Mouse (Mus musculus): Measurements from ENCODE around the gene Scgb3a1. TPM values are rescaled to one million over a fixed set of nuclear protein-coding genes. Genes with fewer than 3 reads are reported as not detected.

Gene Scgb3a1
- polyA plus RNA-seq, 1 experiment, result not detected

DNA sequence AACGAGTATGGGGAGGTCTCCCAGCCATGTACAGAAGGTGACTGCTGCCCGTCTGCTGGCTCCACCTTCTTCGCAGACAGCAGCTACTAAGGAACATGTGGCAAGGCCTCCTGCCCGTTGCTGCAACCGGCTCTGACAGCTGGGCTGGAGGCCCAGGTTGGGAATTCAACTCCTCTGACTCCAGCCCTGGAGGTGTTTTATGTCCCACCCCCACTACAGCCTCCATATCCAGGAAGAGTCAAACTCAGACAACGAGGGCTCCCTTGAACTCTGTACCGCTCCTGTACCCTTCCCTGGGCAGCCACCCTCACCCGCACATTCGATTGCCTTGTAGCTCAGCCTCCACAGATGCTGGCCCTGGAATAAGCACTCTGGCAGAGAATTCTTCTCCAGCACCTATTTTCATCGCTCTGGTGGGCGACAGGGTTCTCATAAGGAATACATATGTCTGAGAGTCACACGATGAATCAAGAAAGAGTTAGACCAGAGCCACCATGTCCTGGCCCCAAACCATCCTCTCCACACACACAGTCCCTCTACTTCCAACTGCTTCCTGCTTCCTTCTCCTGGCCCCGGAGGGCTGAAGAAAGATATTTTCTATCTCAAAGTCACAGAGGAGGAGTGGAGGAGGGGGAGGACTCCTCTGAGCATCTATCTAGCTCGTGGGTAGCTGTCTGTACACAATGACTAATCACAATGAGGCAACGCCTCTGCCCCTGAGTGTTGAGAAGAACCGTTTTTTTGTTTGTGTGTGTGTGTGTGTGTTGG is 12.2 kb upstream of the Scgb3a1 start:
- H3K27ac ChIP-seq (ENCODE audit: insufficient read depth, low read depth, low read length), result no peak overlapping the region
- no peak for DNase-seq
- peaks cover 5% of the 10 kb centered on the region; the same call in 1 of the 2 replicates for H3K4me1 ChIP-seq (ENCODE audit: control insufficient read depth, insufficient read depth, low read length)
- no peak overlapping the region for H3K4me3 ChIP-seq (ENCODE audit: insufficient read depth, low read depth, low read length)
- 50% methylated on average over 16 of the region's 16 CpGs for WGBS
- TF ChIP-seq POLR2A (IDR thresholded peaks at IDR 0.05; ENCODE audit: low read depth, low read length), result no peak
- no peak for TF ChIP-seq CTCF (conservative IDR thresholded peaks at IDR 0.05; ENCODE audit: insufficient read depth, insufficient read length, low read depth, low read length)
- no peaks in the 10 kb centered on the region for H3K36me3 ChIP-seq (ENCODE audit: control insufficient read depth, insufficient read depth, low read length)
- H3K27me3 ChIP-seq (replicated peaks; ENCODE audit: control insufficient read depth, insufficient read depth, low read length), result no peaks in the 10 kb centered on the region

DNA sequence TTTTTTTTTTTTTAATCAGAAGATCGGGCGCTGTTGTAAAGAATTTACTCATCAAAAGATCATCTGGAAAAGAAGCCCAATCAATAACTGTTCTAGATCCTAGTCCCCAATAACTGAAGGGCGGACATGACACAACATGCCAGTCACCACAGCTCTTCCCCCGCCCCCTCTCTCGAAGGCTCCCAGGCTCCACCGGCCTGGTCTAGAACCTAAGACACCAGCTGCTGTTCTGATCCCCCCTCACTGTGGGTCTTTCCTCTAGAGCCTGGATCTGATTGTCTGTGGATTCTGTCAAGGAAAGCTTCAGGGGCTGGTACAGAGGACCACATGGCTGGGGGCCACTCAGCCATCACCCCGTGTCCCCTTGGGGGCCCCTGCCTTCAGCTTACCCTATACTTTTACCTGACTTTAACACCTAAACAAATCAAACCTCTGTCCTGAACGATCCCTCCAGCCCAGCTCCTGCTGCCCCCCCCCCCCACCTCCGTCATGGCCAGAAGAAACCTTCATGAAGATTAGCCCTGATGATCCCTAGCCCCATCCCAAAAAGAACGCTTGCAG is 11.6 kb upstream of the Scgb3a1 start:
- Histone ChIP-seq H3K4me3 (ENCODE audit: insufficient read depth, low read depth, low read length) (no peak overlapping the region), H3K4me1 (ENCODE audit: control insufficient read depth, insufficient read depth, low read length) (peaks cover 5% of the 10 kb centered on the region; the same call in 1 of the 2 replicates), H3K27me3 (replicated peaks; ENCODE audit: control insufficient read depth, insufficient read depth, low read length) (no peaks in the 10 kb centered on the region), H3K27ac (ENCODE audit: insufficient read depth, low read depth, low read length) (no peak overlapping the region), H3K36me3 (ENCODE audit: control insufficient read depth, insufficient read depth, low read length) (no peaks in the 10 kb centered on the region)
- no peak for DNase-seq
- no peak for TF ChIP-seq CTCF (conservative IDR thresholded peaks at IDR 0.05; ENCODE audit: insufficient read depth, insufficient read length, low read depth, low read length)
- TF ChIP-seq POLR2A (IDR thresholded peaks at IDR 0.05; ENCODE audit: low read depth, low read length), result no peak
- 87% methylated on average over 10 of the region's 10 CpGs for WGBS

DNA sequence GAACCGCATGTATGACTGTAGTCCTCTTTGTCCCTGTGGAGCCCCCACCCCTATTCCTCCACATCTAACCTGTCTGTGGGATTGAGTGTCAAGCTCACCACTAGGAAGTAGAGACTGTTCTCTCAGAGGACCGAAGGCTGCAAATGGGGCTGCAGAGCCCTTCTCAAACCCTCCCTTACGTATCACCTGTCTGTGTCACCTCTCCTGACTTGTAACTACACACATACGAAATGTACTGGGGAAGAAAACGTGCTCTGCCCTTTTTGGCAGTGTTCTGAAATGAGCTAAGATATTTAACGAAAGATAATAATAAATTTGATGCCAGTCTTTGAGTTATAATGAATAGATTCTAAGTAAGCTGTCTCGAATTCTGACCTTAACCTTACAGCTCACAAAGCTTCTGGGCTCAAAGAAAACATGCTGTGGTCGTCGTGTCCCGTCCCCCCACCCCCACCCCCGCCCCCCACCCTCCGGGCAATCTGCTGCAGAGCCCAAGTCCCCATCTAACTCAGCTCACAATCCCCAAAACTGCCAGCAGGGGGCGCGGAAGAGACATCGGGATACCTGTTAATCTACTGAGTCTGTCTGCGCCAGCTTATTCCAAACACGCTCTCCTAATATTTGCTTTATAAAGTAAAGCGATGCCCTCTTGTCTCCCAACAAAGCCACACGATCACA is 10.9 kb upstream of the Scgb3a1 start:
- no peak for TF ChIP-seq POLR2A (IDR thresholded peaks at IDR 0.05; ENCODE audit: low read depth, low read length)
- TF ChIP-seq CTCF (conservative IDR thresholded peaks at IDR 0.05; ENCODE audit: insufficient read depth, insufficient read length, low read depth, low read length), result peak; percentile 73
- Histone ChIP-seq H3K4me1 (ENCODE audit: control insufficient read depth, insufficient read depth, low read length) (peaks cover 5% of the 10 kb centered on the region; the same call in 1 of the 2 replicates), H3K27me3 (replicated peaks; ENCODE audit: control insufficient read depth, insufficient read depth, low read length) (no peaks in the 10 kb centered on the region), H3K27ac (ENCODE audit: insufficient read depth, low read depth, low read length) (no peak overlapping the region), H3K36me3 (ENCODE audit: control insufficient read depth, insufficient read depth, low read length) (no peaks in the 10 kb centered on the region), H3K4me3 (ENCODE audit: insufficient read depth, low read depth, low read length) (no peak overlapping the region)
- 19% methylated on average over 19 of the region's 19 CpGs for WGBS
- DNase-seq, result peak; percentile 84

DNA sequence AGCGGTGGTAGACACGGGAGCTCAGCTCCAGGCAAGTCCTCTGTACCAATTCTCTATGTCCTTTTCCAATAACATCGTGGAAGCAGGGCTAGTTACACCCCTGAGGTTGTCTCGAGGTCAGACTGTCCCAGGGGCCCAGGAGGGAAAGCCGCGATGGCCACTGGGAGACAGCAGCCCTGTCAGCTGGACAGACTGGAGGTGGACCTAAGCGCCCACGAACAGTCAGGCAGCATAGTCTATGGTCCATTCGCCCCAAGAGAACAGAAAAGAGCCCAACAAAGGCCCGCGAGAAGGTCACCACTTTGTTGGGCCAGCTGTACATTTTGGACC is 10.4 kb upstream of the Scgb3a1 start:
- WGBS, result 40% methylated on average over 11 of the region's 11 CpGs
- peaks cover 5% of the 10 kb centered on the region; the same call in 1 of the 2 replicates for H3K4me1 ChIP-seq (ENCODE audit: control insufficient read depth, insufficient read depth, low read length)
- H3K27ac ChIP-seq (ENCODE audit: insufficient read depth, low read depth, low read length), result no peak overlapping the region
- H3K36me3 ChIP-seq (ENCODE audit: control insufficient read depth, insufficient read depth, low read length), result no peaks in the 10 kb centered on the region
- TF ChIP-seq POLR2A (IDR thresholded peaks at IDR 0.05; ENCODE audit: low read depth, low read length), result no peak
- TF ChIP-seq CTCF (conservative IDR thresholded peaks at IDR 0.05; ENCODE audit: insufficient read depth, insufficient read length, low read depth, low read length), result no peak
- H3K27me3 ChIP-seq (replicated peaks; ENCODE audit: control insufficient read depth, insufficient read depth, low read length), result no peaks in the 10 kb centered on the region
- H3K4me3 ChIP-seq (ENCODE audit: insufficient read depth, low read depth, low read length), result no peak overlapping the region
- no peak for DNase-seq

DNA sequence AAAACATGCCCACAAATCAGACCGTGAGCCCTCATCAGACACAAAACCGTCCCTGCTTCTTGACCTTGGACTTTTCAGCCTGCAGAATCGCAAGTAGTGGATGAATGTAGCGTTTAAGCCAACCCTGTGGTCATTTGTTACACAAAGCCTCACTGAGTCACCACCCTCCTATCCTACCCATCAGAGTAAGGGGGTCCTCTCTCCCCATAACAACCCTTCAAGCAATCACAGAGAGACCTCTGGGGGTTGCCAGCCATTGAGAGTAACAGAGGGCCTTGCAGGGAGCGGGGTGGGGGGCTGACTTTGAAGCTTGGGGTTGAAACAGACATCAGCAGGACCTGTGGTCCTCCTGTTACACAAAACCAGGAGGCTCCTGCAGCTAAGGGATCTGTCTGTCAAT is 8.8 kb upstream of the Scgb3a1 start:
- no peak for DNase-seq
- 94% methylated on average over 5 of the region's 5 CpGs for WGBS
- no peaks in the 10 kb centered on the region for H3K27me3 ChIP-seq (replicated peaks; ENCODE audit: control insufficient read depth, insufficient read depth, low read length)
- no peaks in the 10 kb centered on the region for H3K36me3 ChIP-seq (ENCODE audit: control insufficient read depth, insufficient read depth, low read length)
- no peak overlapping the region for H3K4me3 ChIP-seq (ENCODE audit: insufficient read depth, low read depth, low read length)
- H3K27ac ChIP-seq (ENCODE audit: insufficient read depth, low read depth, low read length), result no peak overlapping the region
- peaks cover 5% of the 10 kb centered on the region; the same call in 1 of the 2 replicates for H3K4me1 ChIP-seq (ENCODE audit: control insufficient read depth, insufficient read depth, low read length)
- TF ChIP-seq CTCF (conservative IDR thresholded peaks at IDR 0.05; ENCODE audit: insufficient read depth, insufficient read length, low read depth, low read length), result no peak
- no peak for TF ChIP-seq POLR2A (IDR thresholded peaks at IDR 0.05; ENCODE audit: low read depth, low read length)

DNA sequence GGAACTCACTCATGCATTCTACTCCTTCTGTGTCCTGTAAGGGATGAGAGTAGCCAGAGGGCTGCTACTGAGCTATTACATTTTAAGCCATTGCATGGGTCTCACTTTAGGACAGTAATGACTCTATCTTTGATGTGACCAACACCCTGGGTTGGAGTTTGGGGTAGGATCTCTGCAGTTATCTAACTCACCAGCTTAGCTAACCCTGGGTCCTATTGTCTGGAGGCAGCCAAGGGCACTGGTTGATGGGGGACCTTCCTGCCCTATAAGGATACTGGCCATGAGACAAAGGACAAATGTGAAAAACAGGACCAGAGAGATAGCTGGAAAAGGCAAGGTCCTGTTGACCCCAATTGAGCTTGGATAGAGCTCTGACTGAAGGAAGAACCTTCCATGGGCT is 7.9 kb upstream of the Scgb3a1 start:
- TF ChIP-seq CTCF (conservative IDR thresholded peaks at IDR 0.05; ENCODE audit: insufficient read depth, insufficient read length, low read depth, low read length) (no peak), POLR2A (IDR thresholded peaks at IDR 0.05; ENCODE audit: low read depth, low read length) (no peak)
- no peak overlapping the region for H3K27ac ChIP-seq (ENCODE audit: insufficient read depth, low read depth, low read length)
- no peaks in the 10 kb centered on the region for H3K36me3 ChIP-seq (ENCODE audit: control insufficient read depth, insufficient read depth, low read length)
- no peak for DNase-seq
- H3K4me1 ChIP-seq (ENCODE audit: control insufficient read depth, insufficient read depth, low read length), result peaks cover 4% of the 10 kb centered on the region; the same call in 1 of the 2 replicates
- H3K4me3 ChIP-seq (ENCODE audit: insufficient read depth, low read depth, low read length), result no peak overlapping the region
- no peaks in the 10 kb centered on the region for H3K27me3 ChIP-seq (replicated peaks; ENCODE audit: control insufficient read depth, insufficient read depth, low read length)

DNA sequence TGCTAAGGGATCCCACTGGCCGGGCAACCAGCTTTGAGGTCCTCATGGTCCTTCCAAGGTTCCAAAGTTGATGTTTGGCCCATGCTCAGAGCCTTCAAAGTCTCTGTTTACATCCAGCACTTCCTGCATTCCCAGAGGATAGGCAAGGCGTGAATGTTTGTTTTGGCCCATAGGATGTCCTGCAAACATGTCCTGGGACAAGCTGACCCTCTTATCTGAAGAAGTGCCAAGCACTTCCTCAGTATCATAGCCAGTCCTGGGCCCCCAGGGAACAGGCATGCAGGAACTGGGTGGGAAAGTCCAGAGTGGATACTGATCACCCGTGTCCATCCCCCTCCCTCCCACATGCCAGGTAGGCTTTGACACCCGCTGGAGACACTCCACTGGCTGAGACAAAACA is 5.3 kb upstream of the Scgb3a1 start:
- DNase-seq, result peak; percentile 43
- WGBS, result 62% methylated on average over 4 of the region's 4 CpGs
- no peak overlapping the region for H3K27ac ChIP-seq (ENCODE audit: insufficient read depth, low read depth, low read length)
- H3K4me1 ChIP-seq (ENCODE audit: control insufficient read depth, insufficient read depth, low read length), result no peaks in the 10 kb centered on the region
- H3K4me3 ChIP-seq (ENCODE audit: insufficient read depth, low read depth, low read length), result no peak overlapping the region
- no peak for TF ChIP-seq CTCF (conservative IDR thresholded peaks at IDR 0.05; ENCODE audit: insufficient read depth, insufficient read length, low read depth, low read length)
- TF ChIP-seq POLR2A (IDR thresholded peaks at IDR 0.05; ENCODE audit: low read depth, low read length), result no peak
- H3K27me3 ChIP-seq (replicated peaks; ENCODE audit: control insufficient read depth, insufficient read depth, low read length), result no peaks in the 10 kb centered on the region
- H3K36me3 ChIP-seq (ENCODE audit: control insufficient read depth, insufficient read depth, low read length), result no peaks in the 10 kb centered on the region
